Mouse (Mus musculus): ENCODE data around the gene Pttg1ip. TPM values are rescaled to one million over a fixed set of nuclear protein-coding genes. Genes with fewer than 3 reads are reported as not detected.

The Pttg1ip gene
- polyA plus RNA-seq, 1 experiment from 2014 or later = 103 TPM

GRCm38 (mm10) chr10:77569973-77570658 lies 11.4 kb upstream of the Pttg1ip start:
- H3K4me1 ChIP-seq = no peaks in the 10 kb centered on the region
- peaks cover 9% of the 10 kb centered on the region for H3K27me3 ChIP-seq (replicated peaks)
- 40% methylated on average over 6 of the region's 6 CpGs for WGBS
- no peak overlapping the region for H3K4me2 ChIP-seq
- no peaks in the 10 kb centered on the region for H3K36me3 ChIP-seq
- no peak overlapping the region for H3K4me3 ChIP-seq
- no peak; the same call in 1 of the 2 replicates for ATAC-seq (ENCODE audit: extremely low read depth, insufficient number of reproducible peaks, low FRiP score, low TSS enrichment)
- H3K27ac ChIP-seq (replicated peaks) = no peak overlapping the region
- no peaks in the 10 kb centered on the region for H3K9me3 ChIP-seq
- H3K9ac ChIP-seq = no peak overlapping the region

GRCm38 (mm10) chr10:77572225-77572624 lies 9.3 kb upstream of the Pttg1ip start:
- H3K9ac ChIP-seq = no peak overlapping the region
- no peak for ATAC-seq (ENCODE audit: extremely low read depth, insufficient number of reproducible peaks, low FRiP score, low TSS enrichment)
- 24% methylated on average over 3 of the region's 3 CpGs for WGBS
- no peaks in the 10 kb centered on the region for H3K36me3 ChIP-seq
- no peaks in the 10 kb centered on the region for H3K9me3 ChIP-seq
- no peak overlapping the region for H3K4me2 ChIP-seq
- no peak overlapping the region for H3K4me3 ChIP-seq
- H3K27me3 ChIP-seq (replicated peaks) = peaks cover 9% of the 10 kb centered on the region
- no peaks in the 10 kb centered on the region for H3K4me1 ChIP-seq
- no peak overlapping the region for H3K27ac ChIP-seq (replicated peaks)

- ATAC-seq (ENCODE audit: extremely low read depth, insufficient number of reproducible peaks, low FRiP score, low TSS enrichment) = no peak
- 75% methylated on average over 1 of the region's 1 CpGs for WGBS
These were observed 8.4 kb upstream of the Pttg1ip start for GRCm38 (mm10) chr10:77573162-77573561.

GRCm38 (mm10) chr10:77580027-77580920 lies 1.2 kb upstream of the Pttg1ip start:
- Histone ChIP-seq H3K4me2 (peak overlapping the region; percentile 97), H3K9me3 (no peaks in the 10 kb centered on the region), H3K36me3 (no peaks in the 10 kb centered on the region), H3K4me3 (no peak overlapping the region), H3K27ac (replicated peaks) (peak overlapping the region; percentile 94; the same call in 1 of the 2 replicates), H3K27me3 (replicated peaks) (no peaks in the 10 kb centered on the region), H3K9ac (peak overlapping the region; percentile 76; the same call in 1 of the 2 replicates), H3K4me1 (peaks cover 34% of the 10 kb centered on the region)
- 49% methylated on average over 10 of the region's 10 CpGs for WGBS
- ATAC-seq (ENCODE audit: extremely low read depth, insufficient number of reproducible peaks, low FRiP score, low TSS enrichment) = no peak

More at GRCm38 (mm10) chr10:77573162-77573561, 8.4 kb upstream of the Pttg1ip start:
- Histone ChIP-seq H3K36me3 (no peaks in the 10 kb centered on the region), H3K27ac (replicated peaks) (no peak overlapping the region), H3K4me3 (no peak overlapping the region), H3K27me3 (replicated peaks) (peaks cover 9% of the 10 kb centered on the region), H3K4me1 (no peaks in the 10 kb centered on the region), H3K4me2 (no peak overlapping the region), H3K9me3 (no peaks in the 10 kb centered on the region), H3K9ac (no peak overlapping the region)

GRCm38 (mm10) chr10:77581023-77581407 lies 505 bp upstream of the Pttg1ip start:
- peak overlapping the region; percentile 94 for H3K27ac ChIP-seq (replicated peaks)
- peak overlapping the region; percentile 76 for H3K9ac ChIP-seq
- 3% methylated on average over 8 of the region's 8 CpGs for WGBS
- no peaks in the 10 kb centered on the region for H3K27me3 ChIP-seq (replicated peaks)
- ATAC-seq (ENCODE audit: extremely low read depth, insufficient number of reproducible peaks, low FRiP score, low TSS enrichment) = no peak
- H3K4me2 ChIP-seq = peak overlapping the region; percentile 97
- peaks cover under 1% of the 10 kb centered on the region; the same call in 1 of the 2 replicates for H3K36me3 ChIP-seq
- no peaks in the 10 kb centered on the region for H3K9me3 ChIP-seq
- H3K4me1 ChIP-seq = peaks cover 37% of the 10 kb centered on the region
- H3K4me3 ChIP-seq = peak overlapping the region; percentile 80

GRCm38 (mm10) chr10:77582285-77582618 lies 732 bp downstream of the Pttg1ip start:
- H3K4me3 ChIP-seq = peak overlapping the region; percentile 80
- no peaks in the 10 kb centered on the region for H3K27me3 ChIP-seq (replicated peaks)
- H3K27ac ChIP-seq (replicated peaks) = peak overlapping the region; percentile 94
- peak overlapping the region; percentile 97 for H3K4me2 ChIP-seq
- no peaks in the 10 kb centered on the region for H3K9me3 ChIP-seq
- H3K9ac ChIP-seq = peak overlapping the region; percentile 92
- peaks cover 12% of the 10 kb centered on the region for H3K36me3 ChIP-seq
- no peak for ATAC-seq (ENCODE audit: extremely low read depth, insufficient number of reproducible peaks, low FRiP score, low TSS enrichment)
- 5% methylated on average over 8 of the region's 8 CpGs for whole genome bisulfite sequencing
- H3K4me1 ChIP-seq = peaks cover 46% of the 10 kb centered on the region

GRCm38 (mm10) chr10:77583795-77584422 lies 2.4 kb downstream of the Pttg1ip start:
- H3K4me3 ChIP-seq = peak overlapping the region; percentile 6; the same call in 1 of the 2 replicates
- WGBS = 54% methylated on average over 10 of the region's 10 CpGs

GRCm38 (mm10) chr10:77586637-77587036 lies 5.1 kb downstream of the Pttg1ip start:
- ATAC-seq (ENCODE audit: extremely low read depth, insufficient number of reproducible peaks, low FRiP score, low TSS enrichment) = no peak
- Histone ChIP-seq H3K4me1 (peaks cover 73% of the 10 kb centered on the region), H3K27ac (replicated peaks) (no peak overlapping the region)

More at GRCm38 (mm10) chr10:77583795-77584422, 2.4 kb downstream of the Pttg1ip start:
- Histone ChIP-seq H3K27ac (replicated peaks) (peak overlapping the region; percentile 42; the same call in 1 of the 2 replicates), H3K9ac (peak overlapping the region; percentile 50; the same call in 1 of the 2 replicates), H3K4me1 (peaks cover 62% of the 10 kb centered on the region), H3K9me3 (no peaks in the 10 kb centered on the region), H3K27me3 (replicated peaks) (no peaks in the 10 kb centered on the region), H3K36me3 (peaks cover 29% of the 10 kb centered on the region), H3K4me2 (peak overlapping the region; percentile 97)
- ATAC-seq (ENCODE audit: extremely low read depth, insufficient number of reproducible peaks, low FRiP score, low TSS enrichment) = no peak

GRCm38 (mm10) chr10:77587091-77587775 lies 5.7 kb downstream of the Pttg1ip start:
- Histone ChIP-seq H3K27me3 (replicated peaks) (no peaks in the 10 kb centered on the region), H3K4me2 (no peak overlapping the region), H3K36me3 (peaks cover 54% of the 10 kb centered on the region), H3K27ac (replicated peaks) (no peak overlapping the region), H3K9ac (peak overlapping the region; percentile 28; the same call in 1 of the 2 replicates), H3K9me3 (no peaks in the 10 kb centered on the region), H3K4me3 (no peak overlapping the region), H3K4me1 (peaks cover 75% of the 10 kb centered on the region)
- 91% methylated on average over 6 of the region's 6 CpGs for WGBS
- ATAC-seq (ENCODE audit: extremely low read depth, insufficient number of reproducible peaks, low FRiP score, low TSS enrichment) = no peak

More at GRCm38 (mm10) chr10:77586637-77587036, 5.1 kb downstream of the Pttg1ip start:
- Histone ChIP-seq H3K9me3 (no peaks in the 10 kb centered on the region), H3K27me3 (replicated peaks) (no peaks in the 10 kb centered on the region), H3K9ac (no peak overlapping the region), H3K36me3 (peaks cover 48% of the 10 kb centered on the region), H3K4me2 (no peak overlapping the region), H3K4me3 (no peak overlapping the region)
- 89% methylated on average over 3 of the region's 3 CpGs for WGBS

GRCm38 (mm10) chr10:77588036-77588435 lies 6.5 kb downstream of the Pttg1ip start:
- no peak overlapping the region for H3K9ac ChIP-seq
- no peak overlapping the region for H3K4me2 ChIP-seq
- no peak overlapping the region for H3K27ac ChIP-seq (replicated peaks)
- no peak overlapping the region for H3K4me3 ChIP-seq
- H3K27me3 ChIP-seq (replicated peaks) = no peaks in the 10 kb centered on the region
- WGBS = 81% methylated on average over 2 of the region's 2 CpGs
- no peak for ATAC-seq (ENCODE audit: extremely low read depth, insufficient number of reproducible peaks, low FRiP score, low TSS enrichment)
- H3K4me1 ChIP-seq = peaks cover 67% of the 10 kb centered on the region
- peaks cover 62% of the 10 kb centered on the region for H3K36me3 ChIP-seq
- H3K9me3 ChIP-seq = no peaks in the 10 kb centered on the region
